Mouse (Mus musculus): Measurements from ENCODE around the gene Gm45808.
"Not testable (repeated sequence)": the region's sequence is repeated elsewhere in the genome, so short reads cannot be mapped to it uniquely, and the experiment has no call there.

Gm45808 gene

DNA sequence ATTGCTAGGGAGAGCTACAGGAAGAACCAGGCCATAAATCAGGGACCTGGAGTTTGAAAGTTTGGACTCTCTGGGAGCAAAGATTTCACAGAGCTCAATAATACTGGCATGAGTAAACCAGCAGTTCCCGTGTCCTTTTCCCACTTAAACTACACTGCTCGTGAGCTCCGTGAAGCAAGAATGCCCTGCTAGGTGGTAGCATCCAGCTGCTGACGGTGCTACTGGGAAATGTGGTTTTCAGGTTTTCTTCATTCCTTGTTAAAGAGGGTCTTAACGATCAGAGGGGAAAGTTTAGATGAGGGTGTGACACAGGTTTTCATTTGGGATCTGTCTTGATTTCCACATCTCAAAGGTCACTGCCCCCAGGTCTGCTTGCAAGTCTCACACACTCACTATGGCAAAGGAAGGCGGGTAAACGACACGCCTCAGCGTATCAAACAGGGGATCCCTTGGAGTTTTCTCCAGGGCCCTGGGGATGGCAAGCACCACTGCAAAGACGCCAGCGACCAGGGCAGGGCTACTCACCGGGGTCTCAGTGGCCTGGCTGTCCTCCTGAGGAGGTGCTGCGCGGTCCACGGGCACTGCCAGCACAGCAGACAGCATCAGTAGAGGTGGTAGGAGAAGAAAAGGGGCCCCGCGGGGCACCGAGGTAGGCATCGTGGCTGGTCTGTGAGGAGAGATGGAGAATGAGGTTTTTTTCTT, 22.7 kb upstream of the Gm45808 start:
- DNase-seq (ENCODE audit: low spot score in 2 of 2), result no peak

DNA sequence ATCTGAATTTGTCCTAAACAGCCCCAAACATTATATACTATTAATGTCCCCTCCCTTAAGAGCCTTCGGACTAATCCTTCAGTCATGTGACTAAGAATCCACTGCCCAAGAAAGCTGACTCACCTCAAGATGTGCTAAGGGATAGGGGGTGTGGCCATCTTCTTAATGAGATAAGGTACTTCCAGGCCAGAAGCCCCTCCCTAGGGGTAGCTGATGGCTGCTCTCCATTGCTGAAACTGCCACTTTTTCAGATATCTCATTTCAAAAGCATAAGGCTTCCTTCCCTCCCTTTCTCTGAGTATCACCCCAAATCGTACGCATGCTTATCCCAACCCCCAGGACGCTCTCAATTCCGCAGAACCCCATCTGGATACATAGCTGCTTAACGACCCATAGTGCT, 21.9 kb upstream of the Gm45808 start:
- no peak for DNase-seq (ENCODE audit: low spot score in 2 of 2)

DNA sequence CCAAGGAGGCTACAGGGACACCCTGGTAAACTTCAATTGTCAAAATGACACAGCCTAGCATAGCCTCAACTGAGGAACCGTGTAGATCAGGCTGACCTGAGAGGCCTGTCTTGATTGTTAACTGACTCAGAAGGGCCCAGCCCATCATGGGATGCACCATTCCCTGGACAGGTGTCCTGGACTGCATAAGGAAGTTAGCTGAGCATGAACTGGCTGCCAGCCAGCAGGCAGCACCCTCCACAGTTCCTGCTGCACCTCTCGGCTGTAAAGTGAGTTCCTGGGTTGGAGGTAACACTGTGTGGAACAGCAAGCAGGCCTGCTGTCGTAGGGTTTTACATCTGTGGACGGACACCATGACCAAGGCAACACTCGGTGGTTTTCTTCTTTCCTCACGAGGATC, 21.0 kb upstream of the Gm45808 start:
- no peak for DNase-seq (ENCODE audit: low spot score in 2 of 2)

DNA sequence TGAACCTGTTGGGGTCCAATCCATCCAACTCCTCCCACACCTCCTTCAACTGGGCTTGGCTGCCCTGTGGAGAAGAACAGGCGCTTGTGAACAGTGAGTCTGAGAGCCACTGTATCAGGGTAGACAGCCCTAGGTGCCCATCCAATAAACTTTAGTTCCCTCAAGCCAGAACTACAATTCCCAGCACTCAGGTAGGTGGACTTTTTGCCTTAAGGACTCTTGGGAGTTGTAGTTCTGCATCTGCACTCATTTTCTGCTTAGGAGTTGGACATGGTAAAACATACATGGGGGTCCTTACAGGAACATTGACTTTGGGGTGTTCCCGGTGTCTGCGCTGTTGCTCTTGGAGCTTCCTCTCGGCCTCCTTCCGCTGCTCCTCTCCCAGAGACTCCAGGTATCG, 11.8 kb upstream of the Gm45808 start:
- DNase-seq (ENCODE audit: low spot score in 2 of 2), result no peak

DNA sequence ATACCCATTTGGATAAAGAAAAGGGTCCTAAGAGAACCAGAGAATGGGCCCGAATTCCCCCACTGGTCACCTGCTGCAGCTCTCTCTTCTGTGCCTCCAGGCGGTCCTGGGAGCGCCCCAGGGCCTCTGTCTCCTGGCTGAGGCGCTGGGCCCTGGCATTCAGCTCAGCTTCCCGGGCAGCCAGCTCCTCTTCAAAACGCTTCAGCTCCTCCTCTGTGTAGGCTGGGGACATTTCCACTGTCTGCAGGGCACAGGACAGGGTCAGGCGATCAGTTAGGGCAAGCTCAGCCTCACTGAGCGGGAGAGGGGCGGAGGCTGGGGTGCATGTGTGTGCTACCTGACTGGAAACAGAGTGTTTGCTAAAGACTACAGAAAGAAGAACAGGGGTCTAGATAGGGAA, 7.9 kb upstream of the Gm45808 start:
- DNase-seq (ENCODE audit: low spot score in 2 of 2), result no peak

DNA sequence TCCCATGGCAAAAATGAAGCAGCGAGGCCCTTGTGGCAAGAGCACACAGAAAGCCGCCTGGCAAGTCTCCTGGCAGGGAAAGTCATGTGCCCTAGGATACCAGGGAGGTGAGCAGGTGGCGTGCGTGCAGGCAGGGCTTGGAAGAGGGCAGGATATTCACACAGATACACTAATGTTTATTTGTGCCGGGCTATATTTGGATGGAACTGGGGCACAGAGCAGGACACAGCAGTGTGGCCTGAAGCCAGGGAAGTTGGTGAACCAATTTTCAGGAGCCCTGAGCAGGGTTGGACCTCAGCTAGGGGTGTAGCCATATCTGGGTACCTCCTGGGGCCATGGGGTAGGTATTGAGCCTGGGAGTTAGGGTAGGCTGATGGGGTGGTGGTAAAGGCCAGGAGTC, 6.3 kb upstream of the Gm45808 start:
- peak in 1 of 2 experiments; percentile 28 for DNase-seq (ENCODE audit: low spot score in 2 of 2)

DNA sequence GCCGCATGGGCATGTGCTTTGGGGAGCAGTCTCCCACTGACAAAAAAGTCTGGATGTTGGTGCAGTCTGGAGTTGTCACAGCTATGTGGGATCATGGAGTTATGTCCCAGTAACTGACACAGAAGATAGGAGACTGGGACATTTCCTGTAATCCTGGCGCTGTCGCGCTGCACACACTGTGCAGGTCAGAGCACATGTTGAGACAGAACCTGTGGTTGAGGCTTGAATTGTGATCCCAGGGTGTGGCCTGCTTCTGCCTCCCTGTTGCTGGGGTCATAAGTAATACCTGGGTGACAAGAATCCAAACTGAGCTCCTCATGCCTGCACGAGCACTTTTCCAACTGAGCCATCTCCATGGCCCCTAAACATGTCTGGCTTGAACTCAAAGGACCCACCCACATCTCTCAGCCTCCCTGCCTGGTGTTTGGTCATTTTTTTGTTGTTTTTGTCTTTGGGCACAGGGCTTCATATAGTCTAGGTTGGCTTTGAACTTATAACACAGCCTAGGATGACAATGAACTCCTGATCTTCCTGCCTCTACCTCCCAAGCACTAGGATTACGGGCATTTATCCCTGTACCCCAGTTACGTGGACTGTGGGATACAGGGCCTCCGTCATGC, 5.7 kb upstream of the Gm45808 start:
- DNase-seq (ENCODE audit: low spot score in 2 of 2), result no peak

DNA sequence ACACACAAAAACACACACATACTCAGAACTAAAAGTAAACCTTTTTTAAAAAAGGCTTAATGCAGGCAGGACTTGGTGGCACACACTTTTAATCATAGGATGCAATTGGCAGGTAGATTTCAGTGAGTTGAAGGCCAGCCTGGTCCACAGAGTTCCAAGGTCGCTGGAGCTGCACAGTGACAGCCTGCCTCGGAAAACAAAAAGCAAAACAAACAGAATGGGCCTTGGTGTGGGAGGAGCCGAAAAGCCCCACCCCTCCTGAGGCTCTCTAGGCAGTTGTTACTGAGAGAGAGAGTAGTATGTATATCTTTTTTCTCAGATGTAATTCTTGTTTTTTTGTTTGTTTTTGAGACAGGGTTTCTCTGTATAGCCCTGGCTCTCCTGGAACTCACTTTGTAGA, 4.7 kb upstream of the Gm45808 start:
- DNase-seq (ENCODE audit: low spot score in 2 of 2), result peak in 1 of 2 experiments; percentile 35

DNA sequence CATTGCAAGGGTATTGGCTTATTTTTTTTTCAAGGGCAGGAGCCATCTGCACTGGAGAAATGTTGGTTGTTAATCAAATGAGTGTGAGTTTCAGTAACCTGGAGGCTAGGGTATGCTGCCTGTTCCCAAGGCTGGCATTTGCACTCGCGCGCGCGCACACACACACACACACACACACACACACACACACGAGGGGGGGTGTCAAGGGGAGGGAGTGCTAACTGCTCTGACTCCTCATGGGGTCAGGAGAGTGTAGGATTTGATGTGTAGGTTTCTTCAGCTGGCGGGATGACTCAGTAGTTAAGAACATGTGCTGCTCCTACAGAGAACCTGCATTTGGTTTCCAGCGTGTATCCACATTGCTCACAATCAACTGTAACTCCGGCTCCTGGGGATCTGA, 4.2 kb upstream of the Gm45808 start:
- no peak for DNase-seq (ENCODE audit: low spot score in 2 of 2)

DNA sequence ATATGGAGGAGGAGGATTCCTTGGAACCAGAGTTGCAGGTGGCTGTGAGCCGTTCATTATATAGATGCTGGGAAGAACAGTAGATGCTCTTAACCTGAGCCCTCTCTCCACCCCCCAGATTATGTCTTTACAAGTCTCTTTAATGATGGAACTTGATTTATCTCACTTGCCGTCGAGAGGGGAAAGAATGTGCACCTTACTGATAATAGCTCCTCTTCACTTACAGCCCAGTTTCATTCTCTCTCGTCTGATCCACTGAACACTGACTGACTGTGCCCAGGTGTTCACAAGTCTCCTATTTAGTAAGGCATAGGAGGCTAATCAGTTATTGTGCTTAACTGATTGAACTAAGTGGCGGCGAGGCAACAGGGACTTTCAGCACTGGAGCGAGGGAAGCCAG, 3.0 kb upstream of the Gm45808 start:
- no peak for DNase-seq (ENCODE audit: low spot score in 2 of 2)

DNA sequence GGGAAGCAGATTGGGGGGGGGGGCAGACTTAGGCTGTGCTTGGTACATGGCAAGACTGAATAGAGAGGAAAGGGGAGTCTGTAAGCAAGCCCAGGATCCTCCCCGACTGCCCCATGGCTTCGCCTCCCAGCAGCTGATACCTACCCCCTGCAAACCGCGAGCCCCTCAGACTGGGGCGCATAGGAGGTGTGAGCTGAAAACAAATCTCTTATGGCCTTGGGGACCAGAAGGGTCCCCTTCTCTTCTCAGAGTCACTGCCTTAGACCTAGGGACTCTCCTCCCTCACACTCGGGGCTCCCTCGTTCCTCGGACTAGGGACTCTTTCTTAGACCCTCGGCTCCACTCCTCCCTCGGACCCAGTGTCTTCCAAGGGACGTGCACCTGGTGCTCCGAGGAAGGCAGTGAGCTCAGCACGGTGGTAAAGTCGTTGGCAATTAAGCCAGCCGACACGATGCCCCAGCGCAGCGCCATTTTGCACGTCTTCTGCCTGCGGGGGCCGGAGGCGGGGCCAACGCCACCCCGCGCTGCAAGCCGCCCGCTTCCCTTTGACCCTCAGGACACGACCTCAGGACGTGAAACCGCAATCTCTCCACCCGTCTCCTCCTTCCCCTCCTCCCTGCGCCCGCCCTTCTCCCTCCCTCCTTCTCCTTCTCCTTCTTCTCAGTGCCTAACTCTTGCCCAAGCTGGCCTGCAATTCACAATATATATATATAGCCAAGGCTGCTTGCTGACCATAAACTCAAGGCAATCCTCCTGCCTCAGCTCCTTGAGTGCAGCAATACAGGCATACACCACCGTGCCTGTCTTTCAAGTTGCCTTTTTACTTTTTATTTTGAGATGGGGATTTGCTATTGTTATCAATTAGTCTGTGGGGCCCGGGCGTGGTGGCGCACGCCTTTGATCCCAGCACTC, 1.9 kb upstream of the Gm45808 start, which contains the start of gene Dhdh:
TSS of gene Dhdh (minus strand) at position 513 of the 912 bp plus-strand sequence.
- peak in 1 of 2 experiments; percentile 78 for DNase-seq (ENCODE audit: low spot score in 2 of 2)

DNA sequence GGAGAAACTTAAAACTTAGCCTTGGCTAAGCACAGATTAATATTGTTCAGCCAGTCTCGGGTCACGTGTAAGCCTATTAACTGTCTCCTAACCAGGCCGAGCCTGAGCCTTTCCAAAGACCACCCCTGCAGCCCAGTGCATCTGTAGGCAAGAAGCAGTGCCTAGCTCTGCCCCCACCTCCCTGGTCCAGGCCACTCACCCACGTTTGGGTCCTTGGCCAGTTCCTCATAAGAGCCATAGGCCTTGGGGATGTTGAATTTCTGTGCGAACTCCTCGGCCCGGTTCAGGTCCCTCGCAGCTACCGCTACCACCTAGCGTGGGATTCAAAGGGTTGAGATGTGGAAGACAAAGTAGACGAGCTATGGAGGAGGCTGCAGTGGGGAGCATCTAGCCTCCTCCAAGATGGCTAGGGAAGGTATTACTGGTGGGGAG, 1.3 kb upstream of the Gm45808 start:
- DNase-seq (ENCODE audit: low spot score in 2 of 2), result no peak

DNA sequence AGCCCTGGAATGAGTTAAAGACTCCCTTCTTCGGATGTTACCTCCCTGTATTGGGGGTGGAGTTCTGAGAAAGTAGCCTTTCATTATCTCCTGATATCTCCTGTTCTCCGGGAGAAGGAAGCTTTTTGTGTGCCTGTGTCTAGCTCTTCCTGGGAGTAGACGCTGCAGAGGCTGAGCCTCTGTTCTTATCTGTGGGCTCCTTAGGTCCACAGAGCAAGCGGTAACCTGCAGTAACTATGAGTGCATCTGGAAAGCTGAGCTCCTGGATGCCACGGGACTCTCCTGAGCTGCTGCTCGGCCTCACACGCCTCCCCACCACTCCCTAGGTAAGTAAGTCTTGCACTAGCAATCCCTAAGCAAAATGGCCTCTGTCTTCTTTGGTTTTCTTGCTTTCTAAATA, 453 bp downstream of the Gm45808 start:
- DNase-seq (ENCODE audit: low spot score in 2 of 2), result no peak

DNA sequence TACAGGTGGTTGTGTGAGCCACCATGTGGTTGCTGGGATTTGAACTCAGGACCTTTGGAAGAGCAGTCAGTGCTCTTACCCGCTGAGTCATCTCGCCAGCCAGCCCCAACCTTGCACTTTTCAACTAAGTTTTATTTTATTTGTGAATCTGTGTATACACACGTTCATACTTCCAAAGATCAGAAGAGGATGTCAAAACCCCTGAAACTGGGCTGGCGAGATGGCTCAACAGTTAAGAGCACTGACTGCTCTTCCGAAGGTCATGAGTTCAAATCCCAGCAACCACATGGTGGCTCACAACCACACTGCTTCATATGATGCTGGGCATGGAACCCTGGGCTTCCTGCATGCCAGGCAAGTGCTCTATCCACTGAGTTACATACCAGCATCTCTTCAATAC, 1.6 kb downstream of the Gm45808 start:
- not testable (repeated sequence) for DNase-seq (ENCODE audit: low spot score in 2 of 2)

DNA sequence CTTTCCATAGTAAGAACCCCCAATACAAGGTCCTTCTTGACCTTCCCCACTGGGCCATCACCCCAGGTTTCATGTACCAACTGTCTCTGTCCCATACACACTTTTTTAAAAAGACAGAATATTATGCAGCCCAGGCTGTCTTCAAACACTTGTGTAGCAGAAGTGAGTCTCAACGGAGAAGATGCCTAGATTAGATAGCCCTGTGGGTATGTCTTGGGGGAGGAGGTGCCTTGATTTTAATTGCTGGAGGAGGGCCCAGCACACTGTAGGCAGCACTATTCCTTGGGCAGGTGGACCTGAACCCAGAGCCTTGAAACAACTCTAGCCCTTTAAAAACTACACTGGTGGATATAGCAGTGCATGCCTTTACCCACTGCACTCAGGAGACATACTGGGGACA, 4.4 kb downstream of the Gm45808 start:
- DNase-seq (ENCODE audit: low spot score in 2 of 2), result no peak

DNA sequence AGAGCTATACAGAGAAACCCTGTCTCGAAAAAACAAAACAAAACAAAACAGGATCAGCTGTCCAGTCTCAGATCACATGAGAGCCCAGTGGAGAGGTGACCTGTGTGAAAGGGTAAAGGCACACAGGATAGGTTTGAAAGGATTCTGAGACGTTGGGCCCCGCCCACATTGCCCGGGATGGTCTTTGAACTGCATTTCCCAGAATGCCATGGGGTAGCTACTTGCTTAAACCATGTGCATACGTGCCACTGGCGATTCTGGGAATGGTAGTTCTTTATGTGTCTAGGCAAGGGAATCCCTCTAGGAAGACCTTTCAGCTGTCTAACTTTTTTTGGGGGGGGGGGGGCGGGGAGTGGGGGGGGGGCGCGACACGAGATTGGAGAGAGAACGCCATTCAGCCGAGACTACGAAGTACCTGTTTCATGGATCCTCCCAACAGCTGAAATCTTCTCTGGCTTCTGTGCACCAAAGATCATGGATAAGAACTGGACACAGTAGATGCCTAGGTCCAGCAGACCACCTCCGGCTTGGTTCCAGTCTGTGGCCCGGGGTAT, 5.2 kb downstream of the Gm45808 start, which contains the start of gene Tulp2:
TSS of gene Tulp2 (plus strand) at position 504 of the 554 bp plus-strand sequence.
- DNase-seq (ENCODE audit: low spot score in 2 of 2), result peak; percentile 40 to 57

DNA sequence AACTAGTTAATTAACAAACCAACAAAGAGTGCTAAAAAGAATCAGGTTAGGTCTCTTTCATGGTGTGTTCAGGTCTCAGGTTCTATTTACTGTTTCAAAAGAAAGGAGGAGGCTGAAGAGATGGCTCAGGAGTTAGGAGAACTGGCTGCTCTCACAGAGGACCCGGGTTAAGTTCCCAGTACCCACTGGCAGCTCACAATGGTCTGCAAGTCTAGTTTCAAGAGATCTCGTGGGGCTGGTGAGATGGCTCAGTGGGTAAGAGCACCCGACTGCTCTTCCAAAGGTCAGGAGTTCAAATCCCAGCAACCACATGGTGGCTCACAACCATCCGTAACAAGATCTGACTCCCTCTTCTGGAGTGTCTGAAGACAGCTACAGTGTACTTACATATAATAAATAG, 6.3 kb downstream of the Gm45808 start:
- not testable (repeated sequence) for DNase-seq (ENCODE audit: low spot score in 2 of 2)

DNA sequence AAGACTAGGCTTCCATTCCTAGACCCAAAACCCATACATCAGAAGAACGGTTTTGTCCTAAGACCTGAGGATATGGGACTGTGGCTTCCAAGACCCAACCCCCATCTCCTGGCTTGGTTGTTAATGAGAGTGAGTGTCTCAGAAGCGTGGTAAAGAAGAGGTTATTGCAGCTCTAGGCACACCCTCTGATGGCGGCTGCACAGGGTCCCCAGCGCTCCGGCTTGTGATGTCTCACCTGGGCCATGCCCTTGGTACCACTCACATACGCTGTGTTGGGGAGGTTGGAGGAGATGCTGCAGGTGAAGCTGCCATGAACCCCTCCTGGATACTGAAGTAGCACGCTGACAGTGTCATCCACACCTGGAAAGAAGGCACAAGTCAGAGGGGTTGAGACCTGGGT, 7.8 kb downstream of the Gm45808 start:
- DNase-seq (ENCODE audit: low spot score in 2 of 2), result no peak

DNA sequence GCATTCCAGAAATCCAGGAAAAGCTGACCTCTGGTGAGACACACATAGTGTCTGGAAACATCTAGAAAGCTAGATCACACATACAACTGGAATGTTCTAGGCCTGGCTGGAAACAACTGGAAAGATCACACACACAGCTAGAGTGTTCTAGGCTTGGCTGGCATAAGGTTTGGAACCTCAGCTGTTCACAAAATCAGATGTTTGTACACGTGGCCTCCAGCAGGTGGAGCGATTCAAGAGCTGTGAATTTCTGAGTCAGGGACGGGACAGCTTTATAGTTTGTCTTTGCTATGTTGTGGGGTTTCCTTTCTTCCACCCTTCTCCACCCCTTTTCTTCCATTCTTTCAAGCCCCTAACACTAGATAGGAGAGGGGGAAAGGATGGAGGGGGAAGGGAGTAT, 9.6 kb downstream of the Gm45808 start:
- peak; percentile 51 to 69 for DNase-seq (ENCODE audit: low spot score in 2 of 2)

DNA sequence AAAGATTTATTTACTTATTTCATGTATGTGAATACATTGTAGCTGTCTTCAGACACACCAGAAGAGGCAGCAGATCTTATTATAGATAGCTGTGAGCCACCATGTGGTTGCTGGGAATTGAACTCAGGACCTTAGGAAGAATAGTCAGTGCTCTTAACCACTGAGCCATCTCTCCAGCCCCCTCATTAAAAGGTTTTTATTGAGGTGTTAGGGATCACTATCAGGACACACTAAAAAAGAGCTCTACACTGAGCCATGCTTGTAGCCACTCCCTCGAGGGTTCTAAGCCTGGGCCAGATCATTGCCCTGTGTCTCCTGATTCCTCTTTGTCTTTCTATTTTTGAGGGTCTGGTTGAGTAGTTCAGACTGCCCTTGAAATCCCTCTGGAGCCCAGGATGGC, 10.2 kb downstream of the Gm45808 start:
- DNase-seq (ENCODE audit: low spot score in 2 of 2), result no peak

DNA sequence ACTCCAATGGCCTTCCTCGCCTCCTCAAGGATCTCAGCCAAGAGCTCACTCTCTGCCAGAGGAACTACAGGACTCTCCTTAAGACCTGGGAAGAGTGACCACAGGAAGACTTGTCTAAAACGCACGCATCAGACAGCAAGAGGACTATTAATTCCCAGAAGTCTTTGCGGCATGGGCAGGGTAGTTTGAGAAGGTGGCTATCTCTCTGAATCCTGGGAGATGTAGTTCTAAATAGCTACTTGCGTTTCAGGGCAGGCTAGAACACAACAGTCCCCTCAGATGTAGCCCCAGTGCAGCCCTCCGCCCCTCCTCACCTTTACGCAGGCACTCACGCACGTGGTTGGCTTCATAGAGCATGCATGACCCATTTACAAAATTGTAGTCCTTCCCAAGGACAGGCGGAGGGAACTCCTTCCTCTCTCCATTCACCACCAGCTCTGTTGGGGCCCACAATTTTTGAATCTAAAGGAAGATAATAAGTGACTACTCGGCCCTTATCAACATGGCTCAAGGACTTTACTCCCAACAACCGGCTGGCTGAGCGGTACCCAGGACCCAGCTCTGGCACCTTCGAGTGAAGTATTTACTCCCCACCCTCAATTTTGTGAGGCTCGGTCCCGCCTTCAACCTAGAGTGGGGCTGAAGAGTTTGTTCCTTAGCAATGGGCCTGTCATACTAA, 11.2 kb downstream of the Gm45808 start:
- DNase-seq (ENCODE audit: low spot score in 2 of 2), result no peak
